Mouse (Mus musculus) induced T-regulatory cell, adult 2 months (primary cell): ENCODE results near the gene Ldhc.

Source experiments
- DNase-seq: peaks from one replicate; pipeline ENCODE4 v3.0.0-alpha.2; 2012; ENCODE audit warnings: low read depth

The Ldhc gene

GRCm38 (mm10) chr7:46918678-46919371, 57.8 kb downstream of the Ldhc start:
- DNase-seq, result peak; percentile 17

- DNase-seq, result peak; percentile 95
Measured at GRCm38 (mm10) chr7:46919551-46920176, 58.7 kb downstream of the Ldhc start, which contains the start of gene Tsg101. Gene Tsg101, minus strand, starts transcription at chr7:46919969.

- DNase-seq, result no peak
Measured at GRCm38 (mm10) chr7:46922075-46922474, 61.1 kb downstream of the Ldhc start.
